In the genomic region with DNA sequence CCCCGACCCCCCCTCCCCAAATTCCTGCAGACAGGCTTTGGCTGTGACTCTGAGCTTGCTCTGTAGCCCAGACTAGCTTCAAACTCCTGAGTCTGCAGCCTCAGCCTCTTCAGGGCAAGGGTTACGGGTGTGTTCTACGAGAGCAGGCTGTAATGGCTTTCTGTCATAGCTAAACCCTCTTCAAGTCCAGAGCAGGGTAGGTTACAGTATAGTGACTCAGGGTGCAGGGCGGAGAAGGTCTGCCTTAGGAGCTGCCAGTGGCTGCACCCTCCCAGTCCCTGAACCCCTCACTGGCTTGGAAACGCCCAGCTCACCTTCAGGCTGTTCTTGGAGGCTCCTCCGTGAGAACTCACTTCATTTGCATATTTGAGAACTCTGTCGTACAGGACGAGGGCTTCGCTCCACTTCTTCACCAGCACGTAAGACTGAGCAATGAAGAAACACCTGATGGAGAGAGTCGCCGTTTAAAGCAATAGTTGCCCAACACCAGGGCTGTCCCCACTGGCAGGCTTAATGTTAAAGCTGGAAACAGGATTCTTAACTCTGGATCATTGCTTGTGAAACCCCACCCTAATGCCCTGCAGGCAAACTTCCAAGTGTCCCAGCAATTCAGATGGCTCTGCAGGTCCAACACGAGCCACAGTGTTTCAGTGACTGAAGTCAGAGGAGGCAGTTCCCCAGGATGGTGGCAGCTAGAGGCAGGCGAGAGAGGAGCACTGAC, we compare ENCODE assay signal across 17 mouse cellular contexts. TPM values are rescaled to one million over a fixed set of nuclear protein-coding genes. Genes with fewer than 3 reads are reported as not detected.
A peak's percentile ranks its signal among the peaks of the same experiment; 100 is the strongest.
DNase-seq lines count a peak whose midpoint lies in the region; ATAC-seq and TF ChIP-seq lines count a peak whose summit lies in the region.
"Had no signal": no experiment of that assay in that cellular context is flagged by ENCODE, and none has a peak within 500 bp of the region (broad histone marks: within the 10 kb centered on the region; RNA-seq: fewer than 3 reads in every experiment).

No protein-coding gene starts in this region.

- no peaks in the 10 kb centered on the region for H3K27me3 ChIP-seq in kidney, embryonic 14.5 days (ENCODE audit: control insufficient read depth, insufficient read depth, low read length)
- H3K27me3 ChIP-seq in embryonic facial prominence, embryonic 14.5 days (replicated peaks; ENCODE audit: control insufficient read depth, insufficient read depth, low read length): no peaks in the 10 kb centered on the region
- H3K27me3 ChIP-seq in small intestine, adult 2 months (ENCODE audit: control insufficient read depth, insufficient read depth, low read length): no peaks in the 10 kb centered on the region
- H3K27me3 ChIP-seq: liver, embryonic 13.5 days had no signal

- H3K9me3 ChIP-seq in kidney, embryonic 14.5 days (ENCODE audit: control insufficient read depth, low read length): no peaks in the 10 kb centered on the region
- H3K9me3 ChIP-seq in embryonic facial prominence, embryonic 14.5 days (ENCODE audit: control insufficient read depth, low read length): no peaks in the 10 kb centered on the region
- H3K9me3 ChIP-seq: G1E; liver, embryonic 13.5 days had no signal

- peaks cover 92% of the 10 kb centered on the region for H3K36me3 ChIP-seq in kidney, embryonic 14.5 days (ENCODE audit: control insufficient read depth, insufficient read depth, low read length)
- peaks cover 97% of the 10 kb centered on the region for H3K36me3 ChIP-seq in embryonic facial prominence, embryonic 14.5 days (ENCODE audit: control insufficient read depth, insufficient read depth, low read length)
- H3K36me3 ChIP-seq in small intestine, adult 2 months (ENCODE audit: control insufficient read depth, insufficient read depth, low read length): peaks cover 78% of the 10 kb centered on the region

- no peak overlapping the region for H3K27ac ChIP-seq in kidney, embryonic 14.5 days (ENCODE audit: low read depth, low read length)
- H3K27ac ChIP-seq in embryonic facial prominence, embryonic 14.5 days (replicated peaks; ENCODE audit: low read depth, low read length): no peak overlapping the region
- H3K27ac ChIP-seq in small intestine, adult 2 months (ENCODE audit: insufficient read depth, low read depth, low read length): peak overlapping the region; percentile 87
- H3K27ac ChIP-seq: liver, embryonic 13.5 days had no signal

- no peak overlapping the region for H3K9ac ChIP-seq in kidney, embryonic 14.5 days (ENCODE audit: low read depth, low read length)
- H3K9ac ChIP-seq in embryonic facial prominence, embryonic 14.5 days (ENCODE audit: low read depth, low read length): no peak overlapping the region
- H3K9ac ChIP-seq: liver, embryonic 13.5 days had no signal

- H3K4me2 ChIP-seq in kidney, embryonic 14.5 days (replicated peaks; ENCODE audit: low read depth, low read length): no peak overlapping the region
- no peak overlapping the region for H3K4me2 ChIP-seq in embryonic facial prominence, embryonic 14.5 days (ENCODE audit: low read depth, low read length)
- H3K4me2 ChIP-seq: heart, embryonic 11.5 days; liver, embryonic 13.5 days had no signal

- no peak for TF ChIP-seq CTCF in small intestine, adult 2 months (IDR thresholded peaks at IDR 0.05; ENCODE audit: extremely low read depth, insufficient read length, insufficient replicate concordance, low read depth, low read length)

- DNase-seq in kidney, adult 8-10 months: peak; percentile 36 to 41
- peak; percentile 22 for DNase-seq in embryonic facial prominence, embryonic 14.5 days (ENCODE audit: low spot score)
- DNase-seq in kidney, adult 9 months: peak; percentile 54
- no peak for DNase-seq in frontal cortex, postnatal 25 days (ENCODE audit: low spot score in 2 of 2)
- DNase-seq in thymus, postnatal 25 days: no peak
- DNase-seq: adrenal gland, postnatal 14 days; cerebellum, adult 9-10 months; embryo, embryonic 11 days; gastrocnemius, postnatal 14 days; heart, postnatal 36 days; liver, embryonic 13.5 days; midbrain, embryonic 14.5 days had no signal

- ATAC-seq in kidney, embryonic 14.5 days (ENCODE audit: low FRiP score, low TSS enrichment): no peak
- ATAC-seq in embryonic facial prominence, embryonic 14.5 days (ENCODE audit: low read depth): no peak

- WGBS in kidney, embryonic 14.5 days: 74% methylated on average over 14 of the region's 14 CpGs
- 81% methylated on average over 14 of the region's 14 CpGs for WGBS in embryonic facial prominence, embryonic 14.5 days
- WGBS in small intestine, adult 2 months: 58% methylated on average over 14 of the region's 14 CpGs

- no peak overlapping the region for H3K4me3 ChIP-seq in kidney, embryonic 14.5 days (ENCODE audit: low read length)
- no peak overlapping the region for H3K4me3 ChIP-seq in embryonic facial prominence, embryonic 14.5 days (ENCODE audit: low read depth, low read length)
- H3K4me3 ChIP-seq in small intestine, adult 2 months (ENCODE audit: low read depth, low read length): no peak overlapping the region
- H3K4me3 ChIP-seq: liver, embryonic 13.5 days had no signal

- peaks cover 3% of the 10 kb centered on the region; the same call in 1 of the 2 replicates for H3K4me1 ChIP-seq in kidney, embryonic 14.5 days (ENCODE audit: control insufficient read depth, insufficient read depth, low read length)
- no peaks in the 10 kb centered on the region for H3K4me1 ChIP-seq in embryonic facial prominence, embryonic 14.5 days (ENCODE audit: control insufficient read depth, insufficient read depth, low read length)
- H3K4me1 ChIP-seq in small intestine, adult 2 months (ENCODE audit: control insufficient read depth, insufficient read depth, insufficient read length, low read length): peaks cover 26% of the 10 kb centered on the region
- H3K4me1 ChIP-seq: liver, embryonic 13.5 days had no signal

- TF ChIP-seq POLR2A in small intestine, adult 2 months (IDR thresholded peaks at IDR 0.05; ENCODE audit: low read depth, low read length): no peak

RNA-seq across cellular contexts. Expression of a gene that starts 9.8 kb away (rescaled TPM):
- 1.4 and 2.6 TPM in 2 replicates for polyA plus RNA-seq in kidney, embryonic 14.5 days (2014; fragmentation: Nextera tagmentation; extraction: Ambion mirVana)
- polyA plus RNA-seq in embryonic facial prominence, embryonic 14.5 days (2014; fragmentation: Nextera tagmentation; extraction: Ambion mirVana): 9.5 and 10.1 TPM in 2 replicates
- 6.3 and 12.1 TPM in 2 replicates for polyA plus RNA-seq in small intestine, adult 2 months (2012; rRNA removed)

RNA-seq across cellular contexts. Expression of a gene that starts 26.4 kb away (rescaled TPM):
- polyA plus RNA-seq in kidney, embryonic 14.5 days (2014; fragmentation: Nextera tagmentation; extraction: Ambion mirVana): 60.6 and 85.6 TPM in 2 replicates
- 91.9 and 92.5 TPM in 2 replicates for polyA plus RNA-seq in embryonic facial prominence, embryonic 14.5 days (2014; fragmentation: Nextera tagmentation; extraction: Ambion mirVana)
- 21.2 and 39.0 TPM in 2 replicates for polyA plus RNA-seq in small intestine, adult 2 months (2012; rRNA removed)

RNA-seq across cellular contexts. Expression of a gene that starts 33.1 kb away (rescaled TPM):
- polyA plus RNA-seq in kidney, embryonic 14.5 days (2014; fragmentation: Nextera tagmentation; extraction: Ambion mirVana): 0.13 TPM in 1 of 2 replicates, not detected in the other
- polyA plus RNA-seq in embryonic facial prominence, embryonic 14.5 days (2014; fragmentation: Nextera tagmentation; extraction: Ambion mirVana): 0.29 and 0.60 TPM in 2 replicates
- 3.1 and 9.5 TPM in 2 replicates for polyA plus RNA-seq in small intestine, adult 2 months (2012; rRNA removed)
- polyA plus RNA-seq: G1E; liver, embryonic 13.5 days; spleen, adult 2 months had no signal

RNA-seq across cellular contexts. Expression of a gene that starts 48.8 kb away (rescaled TPM):
- polyA plus RNA-seq in kidney, embryonic 14.5 days (2014; fragmentation: Nextera tagmentation; extraction: Ambion mirVana): 16.3 and 27.4 TPM in 2 replicates
- polyA plus RNA-seq in embryonic facial prominence, embryonic 14.5 days (2014; fragmentation: Nextera tagmentation; extraction: Ambion mirVana): 29.8 and 30.8 TPM in 2 replicates
- polyA plus RNA-seq in small intestine, adult 2 months (2012; rRNA removed): 71.1 and 112 TPM in 2 replicates

RNA-seq across cellular contexts. Expression of a gene that starts 49.0 kb away (rescaled TPM):
- polyA plus RNA-seq in kidney, embryonic 14.5 days (2014; fragmentation: Nextera tagmentation; extraction: Ambion mirVana): 74.1 and 76.3 TPM in 2 replicates
- polyA plus RNA-seq in embryonic facial prominence, embryonic 14.5 days (2014; fragmentation: Nextera tagmentation; extraction: Ambion mirVana): 59.8 and 64.1 TPM in 2 replicates
- polyA plus RNA-seq in small intestine, adult 2 months (2012; rRNA removed): 15.8 and 27.7 TPM in 2 replicates

Comparison
In these comparisons a context has a peak if more than half of its experiments do, and no peak if none do; other contexts are left out.
1. DNase-seq: peak in kidney, adult 8-10 months (2 of 2), embryonic facial prominence, embryonic 14.5 days (single experiment) and kidney, adult 9 months (single experiment); none in frontal cortex, postnatal 25 days (0 of 2) and thymus, postnatal 25 days (single experiment).